Mouse (Mus musculus) layer of hippocampus, adult 9-11 months (tissue): Measurements from ENCODE around the gene Pla2g5.

Source experiments
- DNase-seq: peaks from one replicate; pipeline ENCODE4 v3.0.0; 2022

Gene Pla2g5

DNA sequence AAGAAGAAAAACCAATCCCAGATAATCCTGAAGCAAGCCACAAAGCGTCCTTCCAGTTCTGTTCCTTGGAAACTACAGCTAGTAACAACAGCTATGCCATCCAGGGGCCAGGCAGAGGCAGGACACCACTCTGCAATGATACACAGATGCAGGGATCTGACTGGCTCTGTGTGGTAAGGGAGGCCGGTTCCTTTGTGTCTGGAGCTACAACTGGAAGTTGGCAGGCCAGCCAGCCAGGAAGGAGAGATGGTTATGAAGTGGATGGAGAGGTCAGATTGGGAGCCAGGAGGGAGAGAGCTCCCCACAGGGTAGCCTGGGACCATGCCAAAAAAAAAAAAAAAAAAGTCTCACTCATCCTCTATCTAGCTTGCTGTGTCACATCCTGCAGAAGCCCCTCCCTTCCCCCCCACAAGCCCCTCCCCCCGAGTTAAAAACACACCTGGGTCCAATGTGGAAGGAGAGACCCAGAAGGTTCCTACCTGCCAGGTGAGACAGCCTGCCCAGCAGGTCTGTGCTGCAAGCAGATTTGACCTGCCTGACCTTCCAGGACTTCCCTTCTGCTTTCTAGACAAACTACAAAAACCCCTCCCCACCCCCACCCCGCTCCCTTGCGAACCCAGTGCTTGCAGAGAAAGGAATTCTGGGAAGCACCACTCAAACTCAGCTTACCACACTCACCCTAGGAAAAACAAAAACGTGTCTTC, 66.6 kb downstream of the Pla2g5 start:
- DNase-seq: no peak

DNA sequence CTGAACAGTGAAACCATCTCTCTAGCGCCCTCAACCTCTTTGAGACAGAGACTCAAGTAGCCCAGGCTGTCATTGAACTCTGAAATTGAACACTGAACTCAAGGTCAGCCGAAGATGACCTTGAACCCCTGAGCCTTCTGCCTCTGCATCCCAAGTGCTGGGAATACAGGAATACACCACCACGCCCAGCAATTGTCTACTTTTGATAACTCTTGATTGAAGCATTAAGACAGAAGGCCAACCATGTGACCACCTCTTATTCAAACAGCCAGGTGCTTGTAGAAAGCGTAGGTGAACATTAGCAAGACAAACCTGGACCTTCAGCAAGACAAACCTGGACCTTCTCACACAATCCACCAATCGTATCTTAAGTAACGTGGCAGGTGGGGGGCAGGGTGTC, 68.9 kb downstream of the Pla2g5 start:
- no peak for DNase-seq

GRCm38 (mm10) chr4:138793276-138793675, 70.0 kb downstream of the Pla2g5 start:
- DNase-seq: peak; percentile 68

DNA sequence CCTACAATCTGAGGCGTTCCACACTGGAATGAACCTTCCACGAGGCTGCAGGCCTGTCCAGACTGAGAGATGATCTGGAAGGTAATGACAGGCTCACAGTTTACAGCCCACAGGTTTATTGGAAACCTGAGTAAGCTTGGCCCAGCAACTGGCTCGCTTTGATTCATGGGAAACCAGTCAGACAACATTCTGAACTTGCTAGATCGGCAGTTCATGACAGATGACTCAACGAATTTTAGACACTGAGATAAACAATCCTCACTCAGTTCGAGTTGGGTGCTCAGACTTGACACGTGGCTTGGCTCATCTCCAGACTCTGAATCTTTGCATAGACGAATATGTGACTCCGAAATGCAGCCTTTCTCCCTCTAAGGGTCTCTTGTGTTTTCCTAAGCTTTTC, 70.7 kb downstream of the Pla2g5 start:
- DNase-seq: no peak

GRCm38 (mm10) chr4:138791452-138791851, 71.8 kb downstream of the Pla2g5 start:
- DNase-seq: no peak

- DNase-seq: no peak
Observed at GRCm38 (mm10) chr4:138788381-138788780, 74.9 kb downstream of the Pla2g5 start.

GRCm38 (mm10) chr4:138786141-138786540, 77.1 kb downstream of the Pla2g5 start:
- no peak for DNase-seq

- no peak for DNase-seq
Observed at GRCm38 (mm10) chr4:138785721-138786120, 77.6 kb downstream of the Pla2g5 start.

DNA sequence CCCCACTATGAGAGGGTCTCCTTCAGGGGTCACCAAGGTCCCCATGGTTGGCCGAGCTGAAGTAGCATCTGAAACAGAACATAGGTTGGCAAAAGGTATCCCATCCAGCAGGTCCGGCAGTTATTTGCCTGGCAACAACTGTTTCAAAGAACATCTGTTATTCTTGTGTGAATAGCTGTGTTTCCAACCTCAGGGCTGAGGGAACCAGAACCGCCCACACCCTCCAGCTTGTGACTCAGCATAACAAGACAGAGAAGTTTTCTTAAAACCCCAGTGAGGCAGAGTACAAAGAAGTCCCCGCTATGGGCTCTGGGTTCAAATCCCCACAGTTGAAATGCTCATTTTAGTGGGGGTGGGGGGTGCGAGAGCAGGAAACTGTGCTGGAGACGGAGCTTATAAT, 81.2 kb downstream of the Pla2g5 start:
- DNase-seq: peak; percentile 71

- DNase-seq: no peak
Observed at GRCm38 (mm10) chr4:138780300-138780699, 83.0 kb downstream of the Pla2g5 start.

DNA sequence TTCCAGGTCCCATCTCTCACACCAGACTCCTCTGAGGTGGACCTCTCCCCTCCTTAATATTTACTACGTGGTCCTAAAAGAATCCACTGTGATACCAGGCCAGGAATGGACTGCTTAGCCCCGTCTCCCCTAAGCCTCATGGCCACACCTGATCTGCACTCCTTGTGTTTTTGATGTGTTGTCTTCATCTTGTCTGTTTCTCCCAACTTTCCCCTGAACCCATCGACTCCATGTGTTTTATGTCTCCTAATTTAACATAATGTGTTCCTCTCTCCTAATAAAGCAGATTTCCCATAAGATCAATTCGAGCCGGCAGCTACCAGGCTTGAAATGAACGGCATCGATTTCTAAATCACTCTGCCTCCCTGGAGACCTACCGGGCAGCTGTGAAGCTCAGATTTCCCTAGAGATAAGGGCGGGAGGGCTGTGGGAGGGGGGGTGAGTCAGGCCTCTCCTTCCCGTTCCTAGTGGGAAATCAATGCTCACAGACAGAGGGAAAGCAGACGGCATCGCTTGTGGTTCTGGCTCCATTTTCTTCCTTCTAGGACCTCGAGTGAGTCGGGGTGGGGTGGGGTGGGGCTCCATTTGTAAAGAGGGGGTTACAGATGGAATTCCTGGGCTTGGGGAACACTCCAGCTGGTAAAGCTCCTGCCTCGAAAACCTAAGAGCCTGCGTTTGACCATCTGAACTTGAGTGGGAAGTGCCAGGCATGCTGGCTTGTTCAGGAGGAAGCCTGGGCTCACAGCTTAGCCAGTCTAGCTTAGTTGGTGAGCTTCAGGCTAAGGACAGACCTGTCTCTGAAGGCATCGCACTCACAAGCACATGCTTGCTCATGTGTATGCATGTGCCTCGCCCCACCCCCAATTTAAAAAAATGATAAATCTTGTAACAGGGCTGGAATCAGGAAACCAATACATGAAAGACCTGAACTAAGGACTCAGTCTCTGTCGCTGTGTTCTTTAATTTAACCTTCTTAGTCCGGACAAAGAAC, 85.6 kb downstream of the Pla2g5 start:
- DNase-seq: no peak

- DNase-seq: peak; percentile 33
Observed at GRCm38 (mm10) chr4:138775435-138775834, 87.8 kb downstream of the Pla2g5 start, which contains the start of gene Pla2g2d. Gene Pla2g2d, plus strand, starts transcription at chr4:138775735.

DNA sequence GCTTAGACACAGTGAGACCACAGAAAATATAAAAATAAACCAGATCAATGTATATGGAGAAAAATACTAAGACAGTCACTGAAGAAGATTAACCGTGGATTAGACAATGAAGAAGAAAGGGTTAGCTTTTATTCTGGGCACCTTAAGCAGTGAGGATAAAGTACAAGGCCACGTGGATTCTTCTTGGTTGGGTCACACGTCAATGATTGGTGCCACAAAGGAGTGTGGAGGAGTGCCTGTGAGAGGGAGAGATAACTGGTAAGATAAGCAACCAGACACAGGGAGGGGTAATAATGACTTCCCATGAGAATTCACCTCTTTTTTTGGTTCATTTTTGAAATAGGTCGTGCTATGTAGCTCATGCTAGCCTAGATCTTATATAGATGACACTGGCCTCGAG, 90.9 kb downstream of the Pla2g5 start:
- DNase-seq: no peak

- DNase-seq: no peak
Observed at GRCm38 (mm10) chr4:138771970-138772369, 91.3 kb downstream of the Pla2g5 start.

DNA sequence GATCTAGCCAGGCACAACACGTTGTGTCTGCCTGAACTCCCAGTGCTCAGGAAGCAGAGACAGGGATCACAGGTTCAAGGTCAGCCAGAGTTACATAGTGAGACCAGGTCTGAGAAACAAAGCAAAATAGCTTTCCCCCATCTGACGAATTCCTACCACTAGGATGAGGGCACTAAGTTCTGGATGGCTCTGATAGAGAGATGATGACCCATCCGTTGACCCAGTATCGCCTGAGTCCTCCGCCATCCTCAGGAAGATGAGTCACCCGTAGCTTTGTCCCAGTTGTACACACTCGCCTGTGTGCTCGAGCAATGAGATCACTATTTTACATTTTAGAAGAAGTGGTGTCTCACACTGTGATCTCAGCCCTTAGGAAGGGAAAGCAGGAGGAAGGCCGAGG, 101.0 kb downstream of the Pla2g5 start:
- no peak for DNase-seq

- DNase-seq: no peak
Observed at GRCm38 (mm10) chr4:138757416-138757815, 105.9 kb downstream of the Pla2g5 start, which contains the start of gene Pla2g2f. Gene Pla2g2f, minus strand, starts transcription at chr4:138757626.

GRCm38 (mm10) chr4:138755983-138756382, 107.3 kb downstream of the Pla2g5 start:
- DNase-seq: peak; percentile 51

GRCm38 (mm10) chr4:138755439-138755838, 107.8 kb downstream of the Pla2g5 start:
- no peak for DNase-seq

GRCm38 (mm10) chr4:138754432-138754831, 108.8 kb downstream of the Pla2g5 start:
- no peak for DNase-seq

GRCm38 (mm10) chr4:138753608-138754007, 109.7 kb downstream of the Pla2g5 start:
- no peak for DNase-seq

GRCm38 (mm10) chr4:138752603-138753002, 110.7 kb downstream of the Pla2g5 start:
- no peak for DNase-seq
